Mouse (Mus musculus) c-Kit-negative CD71-positive TER-119-positive erythroid progenitor cells, embryonic 14.5 days (primary cell): Measurements from ENCODE around the gene Snx29.

Experiments
- DNase-seq: peaks from one replicate; pipeline ENCODE4 v3.0.0-alpha.2; 2013; ENCODE audit warnings: low read depth, low spot score

Gene Snx29

DNA sequence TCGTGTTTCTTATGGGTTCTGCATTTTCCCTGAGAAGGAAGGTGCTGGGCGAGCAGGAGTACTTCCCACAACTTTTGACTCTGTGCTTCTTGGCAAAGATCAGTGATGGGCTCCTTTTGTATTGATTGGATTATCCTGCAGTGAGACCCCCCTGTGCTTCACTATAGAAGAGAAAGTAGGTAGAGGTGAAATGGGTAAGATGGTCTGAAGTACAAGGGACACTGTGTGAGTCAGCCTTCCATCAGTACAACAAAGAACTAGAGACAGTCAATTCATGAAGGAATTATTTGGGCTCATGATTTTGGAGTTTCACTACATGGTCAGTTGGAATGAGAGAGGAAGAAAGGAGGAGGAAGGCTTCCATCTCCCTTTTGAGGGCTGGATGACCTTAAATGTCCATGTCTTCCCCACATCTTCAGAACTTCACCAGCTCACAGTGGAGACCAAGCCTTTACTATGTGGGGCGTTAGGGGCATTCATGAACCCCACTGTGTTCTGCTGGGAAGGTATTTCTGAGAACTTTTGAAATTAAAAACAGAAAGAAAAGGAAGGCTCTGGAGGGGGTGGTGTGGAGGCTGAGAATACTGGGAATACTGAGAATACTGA is 363.1 kb downstream of the Snx29 start:
- DNase-seq, result no peak

DNA sequence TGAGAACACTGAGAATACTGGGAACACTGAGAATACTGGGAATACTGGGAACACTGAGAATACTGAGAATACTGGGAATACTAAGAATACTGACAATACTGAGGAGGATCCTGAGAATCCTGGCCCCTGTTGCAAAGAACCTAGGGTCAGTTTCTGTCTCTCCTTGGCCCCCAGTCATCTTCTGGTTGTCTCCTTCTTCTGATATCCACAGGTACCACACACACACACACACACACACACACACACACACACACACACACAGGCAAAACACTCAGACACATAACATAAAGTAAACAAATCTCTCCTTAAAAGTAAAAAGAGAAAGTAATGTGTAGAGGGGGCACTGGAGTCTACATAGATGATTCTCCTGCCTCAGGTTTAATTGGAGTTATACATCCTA is 365.1 kb downstream of the Snx29 start:
- no peak for DNase-seq

DNA sequence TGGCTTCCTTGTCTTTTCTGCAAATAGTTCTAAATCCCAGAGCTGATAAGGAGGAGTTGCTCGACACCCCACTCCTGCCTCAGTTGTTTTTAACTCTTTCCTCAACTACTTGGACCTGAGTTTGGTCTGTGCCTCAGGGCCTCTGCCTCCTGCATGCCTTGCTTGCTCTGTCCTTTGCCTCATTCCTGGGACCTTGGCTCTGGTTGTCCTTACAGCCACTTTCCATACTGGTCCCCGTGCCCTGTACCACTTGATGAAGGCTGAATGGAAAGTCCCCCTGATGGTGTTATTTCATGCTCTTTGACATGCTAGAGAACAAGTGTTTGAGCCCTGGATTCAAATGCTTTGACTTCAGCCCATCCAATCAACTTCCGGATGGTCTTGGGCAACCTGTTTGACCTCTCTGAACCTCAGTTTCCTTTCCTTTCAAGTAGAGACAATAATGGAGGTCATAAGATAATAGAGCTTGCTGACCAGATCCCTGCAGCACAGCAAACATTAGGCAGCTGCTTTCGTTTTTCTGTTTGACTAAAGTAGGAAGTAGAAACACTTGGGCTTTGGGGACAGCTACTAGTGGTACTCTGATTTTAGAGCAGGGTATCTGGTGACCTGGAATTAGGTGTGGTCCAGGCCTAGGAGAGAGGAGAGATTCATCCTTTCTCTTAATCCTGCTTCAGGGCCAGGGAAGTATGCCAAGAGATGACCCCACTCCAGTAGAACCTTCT is 365.7 kb downstream of the Snx29 start:
- no peak for DNase-seq

DNA sequence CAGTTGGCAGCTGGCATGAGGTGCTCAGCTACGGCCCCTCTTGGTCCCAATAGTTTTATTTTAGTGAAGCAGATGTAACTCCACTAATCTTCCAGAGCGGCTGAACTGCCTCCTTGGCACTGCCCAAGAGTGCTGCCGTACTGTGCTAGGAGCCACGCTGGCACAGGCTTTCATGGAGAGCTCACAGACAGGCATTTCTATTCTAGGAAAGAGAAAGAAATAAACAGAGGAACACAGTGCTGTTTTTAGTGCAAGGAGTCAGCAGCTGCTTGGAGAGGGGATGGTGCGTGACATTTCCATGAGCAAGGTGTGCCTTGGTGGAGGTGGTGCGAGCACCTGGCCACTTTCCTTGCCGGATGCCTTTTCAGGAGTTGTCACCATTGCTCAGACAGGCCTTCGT is 367.4 kb downstream of the Snx29 start:
- no peak for DNase-seq

DNA sequence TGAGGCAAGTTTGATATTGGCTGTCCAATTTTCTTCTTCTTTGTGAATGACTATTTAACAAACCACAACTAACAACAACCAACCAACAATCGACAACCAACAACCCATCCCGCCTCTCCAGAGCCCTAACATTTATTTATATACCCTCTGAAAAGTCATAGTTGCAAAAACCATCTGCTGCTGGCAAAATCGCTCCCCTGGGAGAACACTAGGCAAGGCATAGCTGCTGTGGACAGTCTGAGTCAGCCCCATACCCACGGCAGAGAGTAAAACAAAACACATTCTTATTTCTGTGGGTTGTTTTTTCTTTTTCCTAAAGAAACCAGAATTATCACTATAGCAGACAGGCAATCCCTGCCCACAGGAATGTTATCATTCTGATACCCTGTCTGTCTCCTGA is 368.0 kb downstream of the Snx29 start:
- DNase-seq, result no peak

DNA sequence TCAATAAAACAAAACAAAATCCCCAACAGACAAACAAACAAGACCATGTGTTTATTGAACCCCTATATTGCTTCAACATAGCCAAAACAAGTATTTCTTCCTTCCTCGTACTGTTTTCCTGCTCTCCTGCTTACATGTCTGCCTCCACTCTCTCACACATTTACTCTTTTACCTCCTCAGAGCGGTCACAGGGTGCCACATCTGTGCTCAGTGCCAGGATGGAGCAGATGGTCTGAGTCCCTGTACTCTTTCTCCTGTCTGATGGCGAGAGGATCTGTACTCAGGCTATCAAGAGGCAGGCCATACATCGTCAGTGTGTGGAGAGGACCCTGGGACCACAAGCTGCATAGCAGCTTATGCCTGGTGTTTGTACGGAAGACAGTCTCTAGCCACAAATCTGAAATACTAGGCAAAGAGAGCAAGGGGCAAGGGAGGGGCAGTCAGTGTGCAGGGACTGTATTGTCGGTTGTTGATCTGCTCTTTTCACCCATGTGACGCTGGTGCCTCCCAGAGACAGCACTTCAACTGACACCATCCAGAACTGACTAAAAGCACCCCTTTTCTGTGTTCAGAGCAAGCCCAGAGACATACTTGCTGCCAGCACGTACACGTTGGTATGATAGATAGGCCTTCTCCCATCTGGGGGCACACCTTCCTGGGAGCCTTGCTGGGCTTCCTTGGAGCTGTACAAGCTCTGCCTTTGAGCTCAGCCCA is 368.9 kb downstream of the Snx29 start:
- DNase-seq, result no peak

DNA sequence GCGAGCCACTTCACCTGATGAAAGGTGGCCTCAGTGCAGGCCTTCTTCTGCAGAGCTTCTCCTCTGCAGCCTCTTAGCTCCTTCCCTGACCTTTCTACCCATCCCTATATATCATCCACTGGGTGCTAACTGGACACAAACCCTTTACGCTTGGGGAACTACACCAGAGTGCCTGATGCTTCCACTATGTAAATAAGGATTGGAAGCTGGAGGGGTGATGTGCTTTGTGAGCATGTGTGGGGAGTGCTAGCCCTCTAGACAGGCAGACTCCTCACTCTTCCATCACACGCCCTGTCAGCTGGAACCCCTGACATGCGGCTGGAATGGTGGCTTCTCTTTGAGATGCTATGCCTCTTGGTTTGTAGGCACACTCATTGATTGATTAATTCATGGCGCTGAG is 370.0 kb downstream of the Snx29 start:
- DNase-seq, result no peak

DNA sequence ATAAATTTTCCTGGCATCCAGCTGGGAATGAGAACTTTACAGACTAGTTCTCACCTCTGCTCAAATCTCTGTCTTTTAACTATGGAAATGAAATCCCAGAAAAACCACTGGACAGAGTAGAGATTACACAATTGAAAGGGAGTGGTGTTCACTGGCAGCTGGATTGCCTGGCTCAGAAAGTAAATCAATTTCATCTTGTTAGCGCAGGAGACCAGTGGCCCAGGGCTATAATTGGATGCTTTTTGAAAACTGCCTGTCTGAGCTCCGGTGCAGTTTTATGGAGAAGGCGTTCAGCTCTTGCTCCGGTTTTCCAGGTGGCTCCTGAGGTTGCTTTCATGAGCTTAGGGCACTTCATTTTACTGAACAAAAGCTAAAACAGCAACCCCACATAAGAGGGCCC is 371.7 kb downstream of the Snx29 start:
- no peak for DNase-seq

DNA sequence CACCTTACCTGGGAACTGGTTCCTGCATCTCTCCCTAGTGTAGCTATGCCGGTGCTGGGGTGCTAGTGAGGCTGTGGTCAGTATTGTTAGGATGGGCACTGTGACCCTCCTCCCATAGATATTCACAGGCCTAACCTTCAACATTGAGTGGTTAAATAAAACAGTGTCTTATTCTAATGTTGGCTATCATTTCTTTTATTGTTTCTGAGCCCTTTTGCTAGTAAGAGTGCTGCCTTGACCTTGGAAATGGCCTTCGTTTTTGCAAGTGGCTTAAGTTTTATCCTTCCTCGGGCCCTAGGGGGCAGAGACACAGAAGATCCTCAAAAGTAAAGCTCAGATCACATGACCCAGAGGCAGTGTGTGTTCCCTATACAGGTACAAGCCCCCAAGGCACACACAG is 374.1 kb downstream of the Snx29 start:
- DNase-seq, result no peak

DNA sequence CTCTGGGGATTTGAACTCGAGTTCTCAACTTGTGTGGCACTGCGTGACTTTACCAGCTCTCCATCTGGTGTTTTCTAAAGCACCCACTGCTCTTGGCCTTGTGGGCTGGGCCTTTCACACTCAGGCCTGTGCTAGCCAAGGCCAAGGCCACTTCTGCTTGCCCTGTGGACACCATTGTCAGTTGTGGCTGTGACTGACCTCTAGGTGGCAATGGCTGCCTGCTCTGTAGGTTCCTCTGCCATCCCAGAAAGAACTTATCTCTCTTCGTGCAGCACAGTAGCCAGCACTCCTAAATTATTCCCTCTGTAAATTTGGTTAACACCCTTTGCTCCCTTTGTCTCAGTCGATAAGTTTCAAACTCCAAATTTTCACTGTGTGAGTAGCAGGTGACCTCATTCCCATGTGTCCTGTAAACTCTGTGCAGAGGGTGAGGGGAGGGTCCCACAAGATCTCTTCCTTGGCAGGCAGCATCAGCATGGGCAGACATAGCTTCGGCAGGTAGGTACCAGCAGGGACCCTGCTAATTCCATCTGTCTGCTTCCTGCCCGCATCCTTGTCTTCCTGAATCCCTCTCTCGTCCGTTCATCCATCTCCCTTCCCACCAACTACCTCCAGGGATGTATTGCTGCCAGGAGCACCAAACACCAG is 375.1 kb downstream of the Snx29 start:
- no peak for DNase-seq

DNA sequence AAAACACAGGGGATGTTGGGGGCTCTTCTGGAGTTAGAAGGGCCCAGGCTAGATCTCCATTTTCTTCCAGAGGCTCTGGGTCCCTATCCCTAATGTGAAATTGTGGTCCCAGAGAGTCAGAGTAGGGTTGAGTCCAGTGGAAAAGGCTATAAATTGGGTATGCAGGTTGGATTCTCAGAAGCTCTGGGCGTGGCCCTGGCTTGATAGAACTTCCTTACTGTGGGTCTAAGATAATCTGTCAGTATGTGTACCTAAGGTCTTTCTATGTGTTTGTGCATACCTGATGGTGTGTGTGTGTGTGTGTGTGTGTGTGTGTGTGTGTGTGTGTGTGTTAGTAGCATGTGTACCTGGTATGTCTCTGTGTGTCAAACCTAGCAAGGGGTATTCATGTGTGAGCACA is 378.9 kb downstream of the Snx29 start:
- DNase-seq, result no peak

DNA sequence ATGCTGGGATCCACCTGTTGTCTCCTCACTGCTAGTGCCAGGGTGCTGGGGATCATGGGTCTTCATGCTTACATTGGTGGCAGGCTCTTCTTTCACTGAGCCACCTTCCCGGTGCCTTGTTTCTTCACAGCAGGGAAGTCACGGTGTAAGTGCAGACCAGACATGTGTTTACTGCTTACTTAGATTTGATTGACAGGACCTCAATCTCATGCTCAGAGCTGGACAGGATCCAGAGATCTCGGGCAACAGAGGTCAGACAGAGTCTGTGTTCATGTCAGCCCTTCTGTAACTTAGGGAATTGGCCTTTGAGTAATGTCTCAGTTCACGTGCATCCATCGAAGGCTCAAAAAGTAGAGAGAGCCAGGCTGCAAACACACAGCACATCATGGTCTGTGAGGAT is 381.4 kb downstream of the Snx29 start:
- no peak for DNase-seq

DNA sequence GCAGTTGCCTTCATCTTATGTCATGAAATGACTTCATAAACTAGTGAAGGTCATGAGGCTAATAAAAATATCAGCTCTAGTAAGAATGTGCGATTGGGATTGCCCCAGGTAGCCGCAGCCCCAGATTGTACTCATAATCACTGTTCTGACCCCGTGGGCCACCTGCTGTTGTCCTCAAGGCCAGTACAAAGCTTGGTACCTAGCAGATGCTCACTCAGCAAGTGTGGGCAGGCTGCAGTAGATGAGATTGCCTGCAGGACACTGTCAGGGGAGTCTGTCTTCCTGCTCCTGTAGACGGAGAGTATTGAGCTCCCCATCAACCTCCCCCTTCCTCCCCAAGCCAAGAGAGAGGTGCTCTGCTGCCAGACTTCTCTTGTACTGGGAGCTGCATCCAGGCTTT is 382.7 kb downstream of the Snx29 start:
- no peak for DNase-seq

DNA sequence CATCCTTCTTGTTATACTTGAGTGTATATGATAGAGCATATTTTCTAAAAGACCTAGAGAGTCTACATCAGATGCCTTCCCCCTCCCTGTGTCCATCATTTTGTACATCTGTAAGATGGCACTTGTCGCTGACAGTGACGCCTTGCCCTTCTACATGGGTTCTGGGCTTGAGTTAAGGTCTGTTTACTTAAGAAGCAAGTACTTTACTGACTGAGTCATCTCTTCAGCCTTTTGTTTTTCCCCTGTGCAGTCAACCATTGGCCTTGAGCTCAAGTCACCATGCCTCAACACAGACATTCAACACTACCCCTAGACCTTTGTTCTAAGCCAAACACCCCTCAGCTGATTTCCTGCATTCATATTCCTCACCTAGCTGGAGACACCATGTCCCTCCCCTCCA is 385.4 kb downstream of the Snx29 start:
- no peak for DNase-seq

DNA sequence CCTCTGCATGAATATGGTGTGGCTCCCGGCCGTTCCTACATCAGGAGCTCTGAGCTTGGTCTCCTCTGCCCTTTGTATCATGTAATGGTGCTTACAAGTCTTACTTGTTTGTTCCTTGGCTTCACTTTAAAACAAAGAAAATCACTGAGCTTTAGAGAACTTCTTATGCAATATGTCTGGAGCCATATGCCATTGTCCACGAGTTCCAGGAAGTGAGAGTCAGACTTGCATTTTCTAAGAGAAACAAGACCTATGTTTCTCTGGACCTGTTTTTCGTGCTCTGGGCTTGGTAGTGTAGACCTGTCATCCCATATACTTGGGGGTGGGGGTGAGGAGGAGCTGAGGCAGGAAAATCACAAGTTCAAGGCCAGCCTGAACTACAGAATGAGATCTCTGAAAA is 386.7 kb downstream of the Snx29 start:
- no peak for DNase-seq

DNA sequence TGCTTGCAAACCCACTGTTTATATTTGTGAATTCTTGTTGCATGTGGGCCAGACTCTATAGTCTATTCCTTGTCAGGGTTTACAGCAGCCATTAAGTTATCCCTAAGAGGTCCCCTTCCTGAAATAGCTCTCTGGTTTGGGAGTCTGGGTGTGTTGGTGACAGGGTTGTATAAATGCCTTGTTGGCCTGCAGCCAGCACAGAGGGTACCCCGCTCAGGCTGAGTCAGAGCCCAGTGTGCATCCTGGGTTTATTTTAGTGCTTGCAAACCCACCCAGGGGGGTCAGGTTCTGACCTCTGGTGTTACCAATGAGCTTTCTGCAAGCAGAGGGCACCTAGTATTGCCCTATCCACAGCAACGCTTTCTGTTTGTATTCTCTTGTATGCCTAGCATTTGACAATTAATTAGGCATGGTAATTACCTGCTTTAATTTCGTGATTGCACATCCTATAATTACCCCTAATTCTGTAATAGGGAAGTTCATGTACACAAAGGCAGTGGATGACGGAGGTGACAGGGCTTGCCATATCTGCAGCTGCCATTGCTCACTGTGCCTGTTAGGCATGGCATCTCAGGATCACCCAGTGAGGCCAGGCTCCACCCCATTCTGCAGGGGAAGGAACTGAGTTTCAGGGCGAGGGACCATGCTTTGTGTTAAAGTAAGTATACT is 387.4 kb downstream of the Snx29 start:
- no peak for DNase-seq

DNA sequence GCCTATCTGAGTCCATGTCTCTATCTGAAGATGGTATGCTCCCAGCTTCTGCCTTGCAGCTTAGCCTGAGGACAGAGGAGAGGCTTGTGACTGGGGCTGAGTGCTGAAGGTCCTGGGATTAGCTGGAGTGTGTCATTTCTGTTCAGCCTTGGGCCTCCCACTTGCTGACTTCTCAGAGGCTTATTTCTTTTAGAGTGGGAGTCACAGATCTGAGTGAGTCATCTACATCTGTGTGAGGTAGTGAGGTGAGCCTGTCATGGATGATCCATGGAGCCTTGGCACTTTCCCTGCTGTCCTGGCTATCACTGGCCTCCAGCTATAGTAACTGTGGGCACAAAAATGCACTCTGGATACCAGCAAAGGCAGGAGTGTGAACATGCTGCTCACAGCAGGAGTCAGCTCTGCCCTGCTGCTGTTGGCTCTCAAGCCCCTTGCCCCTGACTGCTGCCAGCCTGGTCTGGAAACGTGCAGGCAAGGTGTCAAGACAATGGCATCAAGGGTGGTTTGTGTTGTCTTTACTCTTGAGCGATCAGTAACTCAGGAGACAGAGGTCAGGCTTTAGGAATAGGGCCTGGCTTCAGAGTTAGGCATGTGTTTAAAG is 390.7 kb downstream of the Snx29 start:
- no peak for DNase-seq

DNA sequence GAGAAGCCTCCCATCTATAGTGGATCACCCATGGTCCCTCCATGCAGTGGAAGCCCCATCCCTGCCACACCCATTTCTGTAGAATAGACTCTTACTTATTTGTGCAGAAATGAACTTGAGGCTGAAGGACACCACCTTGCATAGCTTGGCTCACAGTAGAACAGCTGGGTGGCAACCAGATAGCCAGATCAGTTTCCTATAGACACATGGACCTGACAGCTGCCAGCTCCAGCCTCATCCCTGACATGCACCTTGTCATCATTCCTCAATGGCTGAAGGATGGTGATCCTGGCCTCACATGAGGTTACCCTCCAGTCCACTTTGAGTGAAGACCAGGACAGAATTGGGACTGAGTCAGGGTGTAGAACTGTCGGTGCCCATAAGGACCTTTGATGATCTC is 394.2 kb downstream of the Snx29 start:
- DNase-seq, result no peak

DNA sequence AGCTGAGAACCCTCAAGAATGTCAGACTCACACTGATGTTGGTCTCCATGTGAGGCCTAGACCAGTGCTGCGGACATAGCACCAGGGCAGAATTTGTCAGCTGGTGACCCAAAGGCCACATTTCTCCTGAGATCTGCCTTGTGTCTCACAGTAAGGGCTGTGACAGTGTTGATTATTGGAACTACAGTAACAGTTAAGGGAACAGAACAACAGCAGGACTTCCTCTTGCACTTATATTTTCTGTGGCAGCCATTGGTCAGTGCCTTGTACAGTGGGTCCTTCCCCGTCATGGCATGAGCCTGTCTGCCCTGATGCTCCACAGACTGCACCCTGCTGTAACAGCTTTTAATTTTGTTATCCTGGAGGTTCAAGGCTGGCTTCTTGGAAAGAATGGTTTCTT is 403.2 kb downstream of the Snx29 start:
- DNase-seq, result no peak

DNA sequence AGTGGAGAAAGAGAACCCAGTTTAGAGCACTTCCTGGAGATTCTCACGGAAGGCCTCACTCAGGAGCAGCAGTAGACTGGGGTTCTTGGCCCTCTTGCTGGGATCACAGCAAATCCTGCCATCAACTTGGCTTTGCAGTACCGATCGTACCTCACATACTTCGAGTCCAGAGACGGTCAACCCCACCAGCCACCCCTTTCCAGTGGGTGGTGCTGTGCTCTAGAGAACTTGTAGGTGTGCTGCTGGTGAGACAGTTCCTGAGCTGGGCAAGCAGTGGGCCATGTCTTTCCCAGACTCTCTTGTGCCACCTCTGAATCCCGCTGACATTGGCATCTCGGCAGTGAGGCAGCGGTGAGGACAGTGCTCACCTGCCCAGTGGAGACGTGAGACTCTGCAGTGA is 404.6 kb downstream of the Snx29 start:
- no peak for DNase-seq

DNA sequence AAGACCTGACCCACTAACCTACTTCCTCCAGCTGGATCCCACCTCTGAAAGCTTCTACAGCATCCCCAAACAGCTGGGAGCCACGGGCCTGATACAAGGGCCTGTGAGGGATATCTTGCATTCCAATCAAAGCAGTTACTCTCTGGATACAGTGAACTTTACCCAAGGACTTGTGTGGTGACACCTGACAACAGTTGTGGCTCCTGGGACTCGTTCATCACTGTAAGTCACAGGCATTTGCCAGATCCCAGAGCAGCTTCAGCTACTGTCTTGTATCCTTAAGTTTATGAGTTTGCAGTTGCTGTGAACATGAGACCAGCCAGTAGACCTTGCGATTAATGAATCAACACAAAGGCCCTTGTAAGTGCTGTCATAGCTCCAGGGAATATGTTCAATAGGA is 405.4 kb downstream of the Snx29 start:
- no peak for DNase-seq

DNA sequence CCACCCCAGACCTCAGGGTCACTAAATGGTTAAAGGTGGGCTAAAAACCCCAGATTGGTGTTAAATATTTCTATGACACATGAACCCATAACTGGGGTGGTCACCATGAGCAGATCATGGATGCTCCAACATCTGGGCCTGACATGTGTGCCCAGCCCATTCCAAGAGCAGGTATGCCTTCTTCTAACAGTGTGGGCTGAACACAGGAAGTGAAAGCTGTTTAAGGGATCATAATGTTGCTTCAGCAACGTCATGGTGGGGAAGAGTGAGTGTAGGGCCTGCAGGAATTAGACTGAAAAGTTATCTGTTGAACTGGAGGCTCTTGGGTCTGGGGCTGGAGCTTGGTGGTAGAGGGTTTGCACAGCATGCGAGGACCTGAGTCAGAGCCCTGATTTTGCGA is 405.9 kb downstream of the Snx29 start:
- DNase-seq, result no peak
